Mouse (Mus musculus): Measurements from ENCODE around the gene Begain. TPM values are rescaled to one million over a fixed set of nuclear protein-coding genes. Genes with fewer than 3 reads are reported as not detected.
A peak's percentile ranks its signal among the peaks of the same experiment; 100 is the strongest.

The Begain gene
- total and polyA plus RNA-seq, 2 experiments from 2014 or later, result 25.9 to 61.2 TPM

DNA sequence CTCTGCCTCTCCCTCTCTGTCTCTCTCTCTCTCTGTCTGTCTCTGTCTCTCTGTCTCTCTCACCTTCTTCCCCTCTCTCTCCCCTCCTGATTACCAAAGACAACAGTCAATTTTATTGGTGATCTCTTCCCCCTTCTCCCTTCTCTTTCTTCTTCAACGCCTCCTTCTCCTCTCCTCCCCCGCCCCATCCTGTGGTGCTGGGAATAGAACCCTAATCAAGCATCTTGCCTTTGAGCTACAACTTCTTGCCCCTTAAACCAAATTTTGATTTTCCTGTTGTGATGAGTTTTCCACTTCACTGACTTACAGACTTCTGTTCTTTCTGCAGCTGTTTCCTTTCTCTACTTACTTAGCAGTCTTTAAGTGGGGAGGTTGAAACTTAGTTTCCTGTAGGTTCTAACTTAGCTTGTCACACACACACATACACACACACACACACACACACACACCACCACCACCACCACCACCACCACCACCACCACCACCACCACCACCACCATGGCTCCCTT, 6.8 kb upstream of the Begain start:
- Histone ChIP-seq H3K27ac (ENCODE audit: low read depth, low read length) (no peak overlapping the region), H3K4me3 (ENCODE audit: low read depth, low read length) (no peak overlapping the region), H3K4me1 (ENCODE audit: insufficient read depth) (no peaks in the 10 kb centered on the region), H3K4me2 (ENCODE audit: low read depth) (no peak overlapping the region), H3K9ac (no peak overlapping the region), H3K27me3 (ENCODE audit: insufficient read depth, low read length) (0 out of 2 replicates have a peak, but pooled peaks cover 3% of the 10 kb centered on the region), H3K36me3 (ENCODE audit: insufficient read depth) (no peaks in the 10 kb centered on the region), H3K9me3 (ENCODE audit: low read length) (no peaks in the 10 kb centered on the region)
- TF ChIP-seq CTCF (IDR thresholded peaks at IDR 0.05; ENCODE audit: low read depth), result no peak
- ATAC-seq, result no peak
- DNase-seq, result no peak
- WGBS, result 92% methylated on average over 2 of the region's 2 CpGs

DNA sequence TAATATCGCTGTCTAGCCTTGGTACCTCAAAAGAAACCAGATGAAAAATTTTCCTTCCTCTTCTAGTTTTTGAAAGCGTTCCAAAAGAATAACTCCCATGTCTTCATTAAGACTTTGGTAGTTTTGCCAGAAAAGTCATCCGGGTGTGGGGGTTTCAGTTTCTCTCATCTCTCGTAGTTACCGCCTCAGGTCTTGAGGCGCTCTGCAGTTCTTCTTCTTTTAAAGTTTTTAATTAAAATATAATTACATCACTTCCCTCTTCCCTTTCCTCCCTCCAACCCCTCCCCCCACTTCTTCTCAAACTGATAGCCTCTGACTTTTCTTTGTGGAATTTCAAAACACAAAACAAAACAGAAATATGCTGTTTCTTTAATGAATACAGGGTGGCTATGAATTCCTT, 6.1 kb upstream of the Begain start:
- TF ChIP-seq CTCF (IDR thresholded peaks at IDR 0.05; ENCODE audit: low read depth), result no peak
- Histone ChIP-seq H3K36me3 (ENCODE audit: insufficient read depth) (no peaks in the 10 kb centered on the region), H3K27ac (ENCODE audit: low read depth, low read length) (no peak overlapping the region), H3K4me1 (ENCODE audit: insufficient read depth) (no peaks in the 10 kb centered on the region), H3K4me3 (ENCODE audit: low read depth, low read length) (no peak overlapping the region), H3K9me3 (ENCODE audit: low read length) (no peaks in the 10 kb centered on the region), H3K27me3 (ENCODE audit: insufficient read depth, low read length) (0 out of 2 replicates have a peak, but pooled peaks cover 3% of the 10 kb centered on the region), H3K9ac (no peak overlapping the region), H3K4me2 (ENCODE audit: low read depth) (no peak overlapping the region)
- no peak for DNase-seq
- 83% methylated on average over 6 of the region's 6 CpGs for WGBS
- no peak for ATAC-seq

DNA sequence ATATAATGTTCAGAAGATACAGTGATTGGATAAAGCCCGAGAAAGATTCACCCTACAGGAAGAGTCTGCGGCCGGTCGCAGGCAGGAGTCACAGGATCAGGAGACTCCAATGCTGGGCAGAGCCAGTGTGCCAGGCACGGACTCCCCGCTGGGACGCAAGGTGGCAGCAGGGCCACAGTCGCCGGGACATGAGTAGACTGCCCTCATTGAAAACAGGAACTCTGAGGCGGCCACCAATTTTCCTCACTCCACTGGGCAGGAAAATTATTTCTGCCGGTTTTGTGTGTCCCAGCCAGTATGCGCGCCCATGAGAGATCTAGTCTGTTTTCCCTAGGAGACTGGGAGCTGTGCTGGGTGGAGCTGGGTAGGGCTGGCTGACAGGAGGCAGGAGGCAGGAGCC, 3.2 kb upstream of the Begain start:
- Histone ChIP-seq H3K9me3 (ENCODE audit: low read length) (no peaks in the 10 kb centered on the region), H3K9ac (no peak overlapping the region), H3K27ac (ENCODE audit: low read depth, low read length) (no peak overlapping the region), H3K36me3 (ENCODE audit: insufficient read depth) (no peaks in the 10 kb centered on the region), H3K4me3 (ENCODE audit: low read depth, low read length) (no peak overlapping the region), H3K4me1 (ENCODE audit: insufficient read depth) (peaks cover 9% of the 10 kb centered on the region; the same call in 1 of the 2 replicates), H3K27me3 (ENCODE audit: insufficient read depth, low read length) (no peaks in the 10 kb centered on the region), H3K4me2 (ENCODE audit: low read depth) (no peak overlapping the region)
- no peak for TF ChIP-seq CTCF (IDR thresholded peaks at IDR 0.05; ENCODE audit: low read depth)
- no peak for ATAC-seq
- WGBS, result 84% methylated on average over 13 of the region's 13 CpGs
- DNase-seq, result no peak

DNA sequence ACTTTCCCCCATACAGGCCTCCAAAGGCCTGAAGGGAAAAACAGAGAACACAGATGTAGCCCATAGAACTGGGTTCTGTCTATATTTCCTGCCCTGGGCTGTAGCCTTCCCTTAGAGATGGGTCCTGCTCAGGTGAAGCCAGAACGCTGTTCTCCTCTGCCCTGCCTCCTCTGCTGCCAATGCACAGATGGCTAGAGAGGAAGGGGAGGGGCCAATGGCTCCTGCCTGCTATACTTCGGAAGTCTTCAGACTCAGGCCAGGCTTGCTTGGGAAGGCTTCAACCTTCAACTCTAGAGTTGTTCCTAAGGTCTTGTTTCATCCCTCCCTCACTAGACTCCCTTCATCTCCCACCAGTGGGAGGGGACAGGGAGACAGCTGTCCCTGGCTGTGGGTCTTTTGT, 1.7 kb upstream of the Begain start:
- H3K4me3 ChIP-seq (ENCODE audit: low read depth, low read length), result no peak overlapping the region
- no peak overlapping the region for H3K4me2 ChIP-seq (ENCODE audit: low read depth)
- 44% methylated on average over 2 of the region's 2 CpGs for WGBS
- no peak overlapping the region for H3K27ac ChIP-seq (ENCODE audit: low read depth, low read length)
- no peaks in the 10 kb centered on the region for H3K9me3 ChIP-seq (ENCODE audit: low read length)
- peaks cover 9% of the 10 kb centered on the region; the same call in 1 of the 2 replicates for H3K4me1 ChIP-seq (ENCODE audit: insufficient read depth)
- DNase-seq, result no peak
- no peak for TF ChIP-seq CTCF (IDR thresholded peaks at IDR 0.05; ENCODE audit: low read depth)
- H3K9ac ChIP-seq, result no peak overlapping the region
- no peaks in the 10 kb centered on the region for H3K27me3 ChIP-seq (ENCODE audit: insufficient read depth, low read length)
- ATAC-seq, result no peak
- no peaks in the 10 kb centered on the region for H3K36me3 ChIP-seq (ENCODE audit: insufficient read depth)

DNA sequence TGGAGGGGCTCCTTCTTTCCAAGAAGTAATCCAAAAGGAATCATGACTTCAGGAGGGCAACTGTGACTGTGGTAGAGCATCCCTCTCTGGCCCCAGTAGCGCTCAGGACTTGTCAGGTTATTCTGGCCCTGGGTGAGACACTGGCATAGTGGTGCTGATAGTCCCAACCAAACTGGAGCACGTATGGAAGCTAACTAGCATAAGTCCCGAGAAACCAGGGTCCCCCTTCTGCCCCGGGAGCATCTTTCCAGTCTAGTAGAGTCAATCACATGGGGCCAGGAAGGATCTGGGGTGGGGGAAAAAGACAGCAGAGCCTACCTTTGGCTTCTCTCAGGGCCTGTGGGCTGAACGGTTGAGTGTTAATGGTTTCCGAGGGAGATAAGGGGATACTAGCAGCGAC, 721 bp upstream of the Begain start:
- TF ChIP-seq CTCF (IDR thresholded peaks at IDR 0.05; ENCODE audit: low read depth), result no peak

DNA sequence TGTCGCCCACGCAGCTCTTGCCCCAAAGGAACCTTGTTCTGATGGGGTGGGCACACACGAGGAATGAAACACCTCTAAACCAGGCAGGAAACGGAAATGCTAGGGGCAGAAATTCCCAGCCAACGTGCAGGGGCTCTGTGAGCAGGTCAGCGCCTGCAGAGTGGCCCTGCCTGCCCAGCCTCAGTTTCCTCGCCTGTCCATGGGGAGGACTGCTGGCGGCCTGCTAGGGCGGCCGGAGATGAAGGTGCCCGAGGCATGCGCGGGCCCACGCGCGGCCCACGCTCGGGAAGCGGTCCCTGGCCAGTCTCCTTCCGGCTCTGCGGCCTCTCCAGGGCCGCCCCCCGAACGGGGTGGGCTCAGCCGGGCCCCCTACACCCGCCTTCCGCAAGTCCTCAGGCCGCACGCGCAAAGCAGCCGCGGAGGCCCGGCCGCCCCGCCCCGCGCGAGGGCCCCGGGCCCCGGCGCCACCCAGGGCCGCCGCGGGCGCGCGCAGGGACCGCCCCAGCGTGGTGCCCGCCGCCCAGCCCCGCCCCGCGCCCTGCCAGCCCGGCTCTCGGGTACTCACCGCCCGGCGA, 369 bp downstream of the Begain start:
- ATAC-seq (peak; percentile 92), DNase-seq (peak; percentile 68)
- H3K9ac ChIP-seq, result peak overlapping the region; percentile 76
- 8% methylated on average over 49 of the region's 59 CpGs for WGBS
- H3K27me3 ChIP-seq (ENCODE audit: insufficient read depth, low read length), result no peaks in the 10 kb centered on the region
- peak overlapping the region; percentile 69 for H3K27ac ChIP-seq (ENCODE audit: low read depth, low read length)
- H3K4me2 ChIP-seq (ENCODE audit: low read depth), result peak overlapping the region; percentile 90
- no peak for TF ChIP-seq CTCF (IDR thresholded peaks at IDR 0.05; ENCODE audit: low read depth)
- no peaks in the 10 kb centered on the region for H3K9me3 ChIP-seq (ENCODE audit: low read length)
- H3K4me3 ChIP-seq (ENCODE audit: low read depth, low read length), result peak overlapping the region; percentile 71
- H3K36me3 ChIP-seq (ENCODE audit: insufficient read depth), result no peaks in the 10 kb centered on the region
- H3K4me1 ChIP-seq (ENCODE audit: insufficient read depth), result peaks cover 9% of the 10 kb centered on the region; the same call in 1 of the 2 replicates

More for the DNA sequence above, 721 bp upstream of the Begain start:
- DNase-seq (no peak), ATAC-seq (no peak)
- peak overlapping the region; percentile 90 for H3K4me2 ChIP-seq (ENCODE audit: low read depth)
- WGBS, result 76% methylated on average over 7 of the region's 7 CpGs
- H3K4me3 ChIP-seq (ENCODE audit: low read depth, low read length), result peak overlapping the region; percentile 71
- no peak overlapping the region for H3K27ac ChIP-seq (ENCODE audit: low read depth, low read length)
- peaks cover 9% of the 10 kb centered on the region; the same call in 1 of the 2 replicates for H3K4me1 ChIP-seq (ENCODE audit: insufficient read depth)
- no peaks in the 10 kb centered on the region for H3K27me3 ChIP-seq (ENCODE audit: insufficient read depth, low read length)
- no peak overlapping the region for H3K9ac ChIP-seq
- H3K9me3 ChIP-seq (ENCODE audit: low read length), result no peaks in the 10 kb centered on the region
- no peaks in the 10 kb centered on the region for H3K36me3 ChIP-seq (ENCODE audit: insufficient read depth)

DNA sequence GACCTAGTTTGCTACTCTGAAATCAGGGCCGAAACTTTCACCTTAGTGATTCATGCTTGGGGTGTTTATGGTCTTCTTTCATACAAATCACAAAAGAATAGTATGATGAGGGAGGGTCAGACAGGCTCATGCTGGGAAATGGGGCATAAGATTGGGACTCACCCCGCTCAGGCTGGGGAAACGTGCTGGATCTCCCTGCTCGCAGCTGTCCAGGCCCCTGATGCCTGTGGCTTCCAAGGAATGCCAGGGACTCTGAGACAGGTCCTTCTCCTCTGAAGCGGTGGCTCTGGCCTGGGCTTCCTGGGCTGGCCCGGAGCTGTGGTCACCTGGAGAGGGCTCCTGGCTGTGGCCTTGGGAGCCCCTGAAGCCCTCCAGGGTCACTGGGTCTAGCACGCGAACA, 9.4 kb downstream of the Begain start:
- H3K9me3 ChIP-seq (ENCODE audit: low read length), result no peaks in the 10 kb centered on the region
- TF ChIP-seq CTCF (IDR thresholded peaks at IDR 0.05; ENCODE audit: low read depth), result no peak
- no peak overlapping the region for H3K4me3 ChIP-seq (ENCODE audit: low read depth, low read length)
- no peaks in the 10 kb centered on the region for H3K36me3 ChIP-seq (ENCODE audit: insufficient read depth)
- H3K4me2 ChIP-seq (ENCODE audit: low read depth), result no peak overlapping the region
- no peak for ATAC-seq
- H3K27me3 ChIP-seq (ENCODE audit: insufficient read depth, low read length), result peaks cover 25% of the 10 kb centered on the region
- no peak for DNase-seq
- no peak overlapping the region for H3K27ac ChIP-seq (ENCODE audit: low read depth, low read length)
- no peaks in the 10 kb centered on the region for H3K4me1 ChIP-seq (ENCODE audit: insufficient read depth)
- no peak overlapping the region for H3K9ac ChIP-seq
- 84% methylated on average over 8 of the region's 8 CpGs for WGBS
